Mouse (Mus musculus) brown adipose tissue, adult 24 weeks (tissue): ENCODE data around the gene Gm14147. TPM values are rescaled to one million over a fixed set of nuclear protein-coding genes. Genes with fewer than 3 reads are reported as not detected.
"Not testable (repeated sequence)": the region's sequence is repeated elsewhere in the genome, so short reads cannot be mapped to it uniquely, and the experiment has no call there.

ENCODE experiments used
- H3K27ac ChIP-seq: fragments of 200-500 bp; replicated peaks from 2 replicates; pipeline ENCODE4 v1.5.1; 2012; ENCODE audit warnings: low read depth, mild to moderate bottlenecking, low read length
- H3K4me1 ChIP-seq: fragments of 200-500 bp; 2 replicates; pipeline ENCODE4 v1.6.1; 2012; ENCODE audit warnings: low read length, mixed read lengths; ENCODE audit not compliant: control insufficient read depth, insufficient read depth, insufficient read length
- H3K4me3 ChIP-seq: fragments of 200-500 bp; 2 replicates; pipeline ENCODE4 v1.5.1; 2012; ENCODE audit warnings: low read depth, mild to moderate bottlenecking, low read length, moderate library complexity; ENCODE audit not compliant: insufficient read depth
- polyA plus RNA-seq: library from polyadenylated mRNA; stranded (reverse); fragments of >200 nt; gene quantifications from 2 replicates; pipeline ENCODE4 v1.2.4, GENCODE M21; 2012; ENCODE audit not compliant: missing spikeins, insufficient read depth, insufficient read length

Gene Gm14147
- not detected in 2 replicates for polyA plus RNA-seq

DNA sequence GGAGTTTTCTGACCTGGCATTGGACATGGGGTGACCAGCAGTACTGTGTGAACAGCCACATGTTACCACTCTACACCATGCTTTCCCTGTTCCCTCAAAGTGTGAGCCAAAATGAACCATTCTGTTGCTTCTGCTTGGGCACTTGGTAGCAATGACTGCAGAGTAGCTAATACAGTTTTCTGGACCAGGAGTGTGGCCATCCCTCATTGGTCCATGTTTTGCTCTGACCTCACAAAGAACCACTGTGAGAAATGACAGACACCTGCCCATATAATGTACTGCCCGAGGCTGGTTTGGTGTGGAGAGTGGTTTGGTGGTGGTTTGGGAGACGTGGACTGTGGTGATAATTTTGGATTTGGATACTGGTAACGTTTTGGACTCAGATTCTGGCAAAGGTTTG is at the start of gene Gm14147:
TSS of gene Gm14147 (plus strand) at position 301 of the 400 bp plus-strand sequence.
- H3K4me1 ChIP-seq, H3K27ac ChIP-seq, H3K4me3 ChIP-seq: not testable (repeated sequence)

DNA sequence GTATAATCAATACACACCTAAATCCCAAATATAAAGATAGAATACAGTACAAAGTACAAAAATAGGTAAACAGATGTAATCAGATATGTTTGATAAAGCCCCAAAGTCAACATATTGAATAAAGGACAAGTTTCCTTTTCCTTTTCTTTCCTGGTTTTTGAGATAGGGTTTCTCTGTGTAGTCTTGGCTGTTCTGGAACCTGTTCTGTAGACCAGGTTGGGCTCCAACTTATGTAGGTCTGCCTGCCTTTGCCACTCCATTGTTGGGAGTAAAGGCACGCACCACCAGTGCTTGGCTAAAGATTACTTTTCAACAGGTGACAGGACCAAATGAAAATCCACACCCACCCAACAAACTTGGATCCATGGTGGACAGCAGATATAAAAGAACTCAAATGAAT is 41.4 kb upstream of the Gm14147 start:
- no peak overlapping the region for H3K27ac ChIP-seq
- H3K4me3 ChIP-seq, result no peak overlapping the region
- H3K4me1 ChIP-seq, result no peaks in the 10 kb centered on the region

DNA sequence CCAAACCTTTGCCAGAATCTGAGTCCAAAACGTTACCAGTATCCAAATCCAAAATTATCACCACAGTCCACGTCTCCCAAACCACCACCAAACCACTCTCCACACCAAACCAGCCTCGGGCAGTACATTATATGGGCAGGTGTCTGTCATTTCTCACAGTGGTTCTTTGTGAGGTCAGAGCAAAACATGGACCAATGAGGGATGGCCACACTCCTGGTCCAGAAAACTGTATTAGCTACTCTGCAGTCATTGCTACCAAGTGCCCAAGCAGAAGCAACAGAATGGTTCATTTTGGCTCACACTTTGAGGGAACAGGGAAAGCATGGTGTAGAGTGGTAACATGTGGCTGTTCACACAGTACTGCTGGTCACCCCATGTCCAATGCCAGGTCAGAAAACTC is 5.8 kb upstream of the Gm14147 start, which contains the start of gene Gm14151:
TSS of gene Gm14151 (minus strand) at position 101 of the 400 bp plus-strand sequence.
- H3K4me3 ChIP-seq, H3K4me1 ChIP-seq, H3K27ac ChIP-seq: not testable (repeated sequence)

Other genes with a start within 250 kb of the Gm14147 start
- gene Abhd12, start 193.5 kb upstream of the Gm14147 start, polyA plus RNA-seq, result 32.4 and 57.2 TPM in 2 replicates
- gene Gins1, start 192.8 kb upstream of the Gm14147 start, polyA plus RNA-seq, result 3.6 and 3.8 TPM in 2 replicates
- 5.0 and 6.6 TPM in 2 replicates for gene Ninl, start 58.9 kb upstream of the Gm14147 start, polyA plus RNA-seq
- 2.1 and 7.1 TPM in 2 replicates for gene Nanp, start 58.8 kb upstream of the Gm14147 start, polyA plus RNA-seq
- gene Gm14151, start 5.9 kb upstream of the Gm14147 start, polyA plus RNA-seq, result not detected in 2 replicates